Mouse (Mus musculus): Measurements from ENCODE around the gene Pfdn4. TPM values are rescaled to one million over a fixed set of nuclear protein-coding genes. Genes with fewer than 3 reads are reported as not detected.

The Pfdn4 gene
- polyA plus RNA-seq, 1 experiment from 2014 or later: 145 TPM

GRCm38 (mm10) chr2:170535841-170536240, 39.6 kb downstream of the Pfdn4 start:
- Histone ChIP-seq H3K9ac (no peak overlapping the region), H3K27me3 (replicated peaks) (no peaks in the 10 kb centered on the region), H3K4me2 (replicated peaks) (no peak overlapping the region), H3K4me3 (no peak overlapping the region), H3K4me1 (no peaks in the 10 kb centered on the region), H3K9me3 (no peaks in the 10 kb centered on the region), H3K27ac (no peak overlapping the region), H3K36me3 (no peaks in the 10 kb centered on the region)
- ATAC-seq (ENCODE audit: low FRiP score, low read depth): no peak

GRCm38 (mm10) chr2:170539211-170539610, 43.0 kb downstream of the Pfdn4 start:
- Histone ChIP-seq H3K36me3 (no peaks in the 10 kb centered on the region), H3K9me3 (no peaks in the 10 kb centered on the region), H3K27ac (no peak overlapping the region), H3K4me3 (no peak overlapping the region), H3K4me2 (replicated peaks) (no peak overlapping the region), H3K9ac (no peak overlapping the region), H3K4me1 (no peaks in the 10 kb centered on the region), H3K27me3 (replicated peaks) (no peaks in the 10 kb centered on the region)
- no peak for ATAC-seq (ENCODE audit: low FRiP score, low read depth)
- 85% methylated on average over 9 of the region's 9 CpGs for WGBS

- Histone ChIP-seq H3K4me1 (peaks cover 10% of the 10 kb centered on the region), H3K36me3 (no peaks in the 10 kb centered on the region), H3K27ac (no peak overlapping the region), H3K4me2 (replicated peaks) (no peak overlapping the region), H3K27me3 (replicated peaks) (no peaks in the 10 kb centered on the region), H3K9me3 (no peaks in the 10 kb centered on the region), H3K9ac (no peak overlapping the region), H3K4me3 (no peak overlapping the region)
- 75% methylated on average over 5 of the region's 5 CpGs for WGBS
- ATAC-seq (ENCODE audit: low FRiP score, low read depth): no peak
These were observed 47.4 kb downstream of the Pfdn4 start for GRCm38 (mm10) chr2:170543625-170544024.

- WGBS: 82% methylated on average over 3 of the region's 3 CpGs
- Histone ChIP-seq H3K9ac (no peak overlapping the region), H3K27ac (no peak overlapping the region)
These were observed 47.9 kb downstream of the Pfdn4 start for GRCm38 (mm10) chr2:170544159-170544558.

GRCm38 (mm10) chr2:170544950-170545349, 48.7 kb downstream of the Pfdn4 start:
- H3K4me2 ChIP-seq (replicated peaks): no peak overlapping the region
- H3K27ac ChIP-seq: no peak overlapping the region
- H3K36me3 ChIP-seq: no peaks in the 10 kb centered on the region
- ATAC-seq (ENCODE audit: low FRiP score, low read depth): no peak
- H3K4me3 ChIP-seq: no peak overlapping the region
- no peak overlapping the region for H3K9ac ChIP-seq
- no peaks in the 10 kb centered on the region for H3K9me3 ChIP-seq
- 91% methylated on average over 7 of the region's 7 CpGs for WGBS
- H3K4me1 ChIP-seq: peaks cover 10% of the 10 kb centered on the region
- no peaks in the 10 kb centered on the region for H3K27me3 ChIP-seq (replicated peaks)

More at GRCm38 (mm10) chr2:170544159-170544558, 47.9 kb downstream of the Pfdn4 start:
- no peak overlapping the region for H3K4me2 ChIP-seq (replicated peaks)
- H3K27me3 ChIP-seq (replicated peaks): no peaks in the 10 kb centered on the region
- no peak overlapping the region for H3K4me3 ChIP-seq
- peaks cover 10% of the 10 kb centered on the region for H3K4me1 ChIP-seq
- H3K36me3 ChIP-seq: no peaks in the 10 kb centered on the region
- H3K9me3 ChIP-seq: no peaks in the 10 kb centered on the region
- ATAC-seq (ENCODE audit: low FRiP score, low read depth): no peak

- no peaks in the 10 kb centered on the region for H3K36me3 ChIP-seq
- WGBS: 35% methylated on average over 4 of the region's 4 CpGs
- H3K27me3 ChIP-seq (replicated peaks): no peaks in the 10 kb centered on the region
These were observed 49.5 kb downstream of the Pfdn4 start for GRCm38 (mm10) chr2:170545745-170546144.

GRCm38 (mm10) chr2:170547526-170547925, 51.3 kb downstream of the Pfdn4 start:
- Histone ChIP-seq H3K36me3 (no peaks in the 10 kb centered on the region), H3K4me1 (peaks cover 10% of the 10 kb centered on the region), H3K27me3 (replicated peaks) (no peaks in the 10 kb centered on the region), H3K4me2 (replicated peaks) (no peak overlapping the region), H3K9ac (no peak overlapping the region), H3K4me3 (no peak overlapping the region), H3K27ac (no peak overlapping the region), H3K9me3 (no peaks in the 10 kb centered on the region)
- 6% methylated on average over 6 of the region's 6 CpGs for WGBS
- ATAC-seq (ENCODE audit: low FRiP score, low read depth): no peak

More at GRCm38 (mm10) chr2:170545745-170546144, 49.5 kb downstream of the Pfdn4 start:
- no peak for ATAC-seq (ENCODE audit: low FRiP score, low read depth)
- Histone ChIP-seq H3K9ac (no peak overlapping the region), H3K27ac (no peak overlapping the region), H3K4me1 (peaks cover 10% of the 10 kb centered on the region), H3K4me3 (no peak overlapping the region), H3K9me3 (no peaks in the 10 kb centered on the region), H3K4me2 (replicated peaks) (no peak overlapping the region)

- no peak overlapping the region for H3K27ac ChIP-seq
- no peak for ATAC-seq (ENCODE audit: low FRiP score, low read depth)
These were observed 51.8 kb downstream of the Pfdn4 start for GRCm38 (mm10) chr2:170548046-170548445.

GRCm38 (mm10) chr2:170549146-170549545, 52.9 kb downstream of the Pfdn4 start:
- Histone ChIP-seq H3K9ac (no peak overlapping the region), H3K27ac (no peak overlapping the region), H3K4me2 (replicated peaks) (no peak overlapping the region), H3K27me3 (replicated peaks) (no peaks in the 10 kb centered on the region), H3K36me3 (no peaks in the 10 kb centered on the region), H3K4me1 (peaks cover 10% of the 10 kb centered on the region), H3K4me3 (no peak overlapping the region), H3K9me3 (no peaks in the 10 kb centered on the region)
- 89% methylated on average over 2 of the region's 2 CpGs for WGBS
- ATAC-seq (ENCODE audit: low FRiP score, low read depth): no peak

More at GRCm38 (mm10) chr2:170548046-170548445, 51.8 kb downstream of the Pfdn4 start:
- Histone ChIP-seq H3K4me1 (peaks cover 10% of the 10 kb centered on the region), H3K9ac (no peak overlapping the region), H3K4me3 (no peak overlapping the region), H3K27me3 (replicated peaks) (no peaks in the 10 kb centered on the region), H3K4me2 (replicated peaks) (no peak overlapping the region), H3K36me3 (no peaks in the 10 kb centered on the region), H3K9me3 (no peaks in the 10 kb centered on the region)
- 21% methylated on average over 4 of the region's 4 CpGs for WGBS

GRCm38 (mm10) chr2:170550240-170550639, 54.0 kb downstream of the Pfdn4 start:
- H3K4me1 ChIP-seq: peaks cover 10% of the 10 kb centered on the region
- no peak for ATAC-seq (ENCODE audit: low FRiP score, low read depth)
- H3K9ac ChIP-seq: no peak overlapping the region
- no peak overlapping the region for H3K4me3 ChIP-seq
- H3K36me3 ChIP-seq: no peaks in the 10 kb centered on the region
- H3K27ac ChIP-seq: no peak overlapping the region
- no peak overlapping the region for H3K4me2 ChIP-seq (replicated peaks)
- no peaks in the 10 kb centered on the region for H3K27me3 ChIP-seq (replicated peaks)
- H3K9me3 ChIP-seq: no peaks in the 10 kb centered on the region
- WGBS: 46% methylated on average over 5 of the region's 5 CpGs

GRCm38 (mm10) chr2:170552088-170552487, 55.9 kb downstream of the Pfdn4 start:
- no peaks in the 10 kb centered on the region for H3K36me3 ChIP-seq
- H3K9me3 ChIP-seq: no peaks in the 10 kb centered on the region
- no peaks in the 10 kb centered on the region for H3K27me3 ChIP-seq (replicated peaks)
- WGBS: 63% methylated on average over 7 of the region's 7 CpGs
- no peak overlapping the region for H3K9ac ChIP-seq
- no peak overlapping the region for H3K4me3 ChIP-seq
- peaks cover 14% of the 10 kb centered on the region for H3K4me1 ChIP-seq
- no peak overlapping the region for H3K4me2 ChIP-seq (replicated peaks)
- H3K27ac ChIP-seq: no peak overlapping the region
- ATAC-seq (ENCODE audit: low FRiP score, low read depth): no peak

GRCm38 (mm10) chr2:170563956-170564855, 68.0 kb downstream of the Pfdn4 start:
- H3K27me3 ChIP-seq (replicated peaks): no peaks in the 10 kb centered on the region
- no peak overlapping the region for H3K27ac ChIP-seq
- ATAC-seq (ENCODE audit: low FRiP score, low read depth): no peak
- H3K9ac ChIP-seq: no peak overlapping the region
- no peaks in the 10 kb centered on the region for H3K4me1 ChIP-seq
- H3K4me2 ChIP-seq (replicated peaks): no peak overlapping the region
- no peak overlapping the region for H3K4me3 ChIP-seq
- no peaks in the 10 kb centered on the region for H3K36me3 ChIP-seq
- H3K9me3 ChIP-seq: no peaks in the 10 kb centered on the region
- WGBS: 75% methylated on average over 15 of the region's 15 CpGs

GRCm38 (mm10) chr2:170564995-170565394, 68.8 kb downstream of the Pfdn4 start:
- Histone ChIP-seq H3K27ac (no peak overlapping the region), H3K4me2 (replicated peaks) (no peak overlapping the region), H3K9me3 (no peaks in the 10 kb centered on the region), H3K27me3 (replicated peaks) (no peaks in the 10 kb centered on the region), H3K4me3 (no peak overlapping the region), H3K4me1 (no peaks in the 10 kb centered on the region), H3K36me3 (no peaks in the 10 kb centered on the region), H3K9ac (no peak overlapping the region)
- WGBS: 89% methylated on average over 8 of the region's 8 CpGs
- no peak for ATAC-seq (ENCODE audit: low FRiP score, low read depth)

Data from neural tube, embryonic 12.5 days (tissue).